Mouse (Mus musculus) left cerebral cortex, postnatal 36 days (tissue): ENCODE data around the gene Zfp91. TPM values are rescaled to one million over a fixed set of nuclear protein-coding genes. Genes with fewer than 3 reads are reported as not detected.
"Not testable (repeated sequence)": the region's sequence is repeated elsewhere in the genome, so short reads cannot be mapped to it uniquely, and the experiment has no call there.

Experiments used
- DNase-seq, 2 experiments: peaks; one replicate each; pipeline ENCODE4 v3.0.0; 2021 to 2022; ENCODE audit warnings: low spot score in 2 of 2, mixed read lengths in 1 of 2
- intact Hi-C: fragments of 180-260 bp; cut with DNase I; formaldehyde crosslinking; loops from one replicate; pipeline ENCODE4 v1.15.1; 2025
- total RNA-seq, 2 experiments: library from RNA; stranded (reverse); gene quantifications; 2 replicates each; pipeline ENCODE4 v1.2.3; 2021

Gene Zfp91
- total RNA-seq, 2 experiments from 2014 or later: 94.2 to 95.2 TPM

DNA sequence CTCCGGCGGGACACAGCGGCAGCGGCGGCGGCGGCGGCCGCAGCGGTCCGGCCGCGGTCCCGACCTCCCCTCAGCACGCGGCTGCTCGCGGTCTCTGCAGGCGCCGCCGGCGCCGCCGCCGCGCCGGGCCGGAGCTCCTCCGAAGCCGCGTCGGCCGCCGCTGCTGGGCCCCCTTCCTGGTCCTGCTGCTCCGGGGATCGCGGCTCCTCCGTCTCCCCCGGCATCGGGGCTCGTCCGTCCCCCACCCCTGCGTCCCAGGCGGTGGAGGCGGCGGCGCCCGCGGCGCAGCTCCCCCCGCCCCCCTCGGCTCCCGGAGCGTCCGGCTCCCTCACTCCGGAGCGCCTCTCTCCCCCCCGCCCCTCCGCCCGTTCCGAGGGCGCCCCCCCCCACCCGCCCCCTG lies 816 bp downstream of the Zfp91 start:
- DNase-seq: no peak
- intact Hi-C loops: loop anchor here (2.0 to 5.0 kb wide), 5 partner anchors 33 to 783 kb away; partner anchors contain the start of gene Dtx4

- intact Hi-C loops: loop anchor here (2.0 to 5.0 kb wide), 5 partner anchors 32 to 782 kb away; partner anchors contain the start of gene Dtx4
Measured at GRCm38 (mm10) chr19:12794056-12795044, 1.6 kb downstream of the Zfp91 start.

DNA sequence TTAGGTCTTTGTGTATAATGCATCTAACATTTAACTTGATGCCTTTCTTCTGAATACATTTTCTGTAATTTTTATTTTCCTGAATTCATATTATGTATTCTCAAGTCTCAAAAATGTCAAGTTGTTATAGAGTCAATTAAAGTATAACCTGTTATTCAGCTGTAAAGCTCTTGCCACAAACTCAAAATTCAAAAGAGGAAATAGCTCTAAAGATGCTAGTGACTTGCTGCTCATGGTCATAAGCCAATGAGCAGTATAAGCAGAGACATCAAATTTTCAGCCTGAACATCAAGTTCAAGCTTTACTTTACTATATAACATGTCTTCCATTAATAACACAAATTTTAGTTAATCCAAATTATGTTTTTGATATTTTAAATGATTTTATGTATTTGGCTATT lies 3.6 kb downstream of the Zfp91 start:
- intact Hi-C loops: no loop called here
- DNase-seq: no peak

More at GRCm38 (mm10) chr19:12794056-12795044, 1.6 kb downstream of the Zfp91 start:
- DNase-seq: peak; percentile 94

DNA sequence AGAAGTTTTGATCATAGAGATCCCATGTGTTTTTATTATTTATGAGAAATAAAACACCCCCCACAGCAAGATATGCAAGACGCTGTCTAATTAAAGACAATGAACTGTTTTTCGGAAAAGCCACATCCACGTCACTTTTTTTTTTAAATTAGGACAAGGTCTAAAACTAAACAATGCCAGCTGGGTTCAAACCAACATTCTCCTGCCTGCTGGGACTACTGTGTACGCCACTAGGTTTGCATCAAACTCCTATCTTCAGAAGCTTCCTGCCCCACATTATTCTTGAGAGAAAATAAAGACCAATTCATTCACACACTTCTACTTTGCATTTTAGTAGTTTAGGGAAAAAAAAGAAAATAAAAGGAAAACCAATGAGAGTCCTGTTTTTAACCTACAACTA lies 8.2 kb downstream of the Zfp91 start:
- intact Hi-C loops: no loop called here
- no peak for DNase-seq

GRCm38 (mm10) chr19:12786803-12787395 lies 9.0 kb downstream of the Zfp91 start:
- intact Hi-C loops: no loop called here
- DNase-seq: no peak

- DNase-seq: no peak
- intact Hi-C loops: no loop called here
Measured at GRCm38 (mm10) chr19:12780437-12780836, 15.5 kb downstream of the Zfp91 start.

DNA sequence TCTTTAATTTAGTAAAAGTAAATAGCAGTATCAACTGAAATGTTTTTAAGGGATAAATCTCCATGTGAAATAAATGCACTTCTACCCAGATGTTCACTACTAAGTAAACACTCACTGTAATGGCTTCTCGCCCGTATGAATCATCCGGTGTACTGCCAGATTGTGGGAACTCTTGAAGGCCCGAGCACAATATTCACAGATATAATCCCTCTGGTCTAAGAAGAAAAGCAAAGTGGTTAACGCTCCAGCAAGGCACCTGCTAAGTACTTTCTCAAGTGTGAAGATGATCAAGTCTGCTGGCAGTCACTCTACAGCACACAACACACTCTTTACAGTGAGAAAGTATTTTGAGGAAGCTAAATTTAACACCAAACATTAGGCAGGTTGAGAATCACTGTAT lies 25.0 kb downstream of the Zfp91 start:
- intact Hi-C loops: no loop called here
- no peak for DNase-seq

- DNase-seq: no peak
- intact Hi-C loops: no loop called here
Measured at GRCm38 (mm10) chr19:12765308-12765707, 30.6 kb downstream of the Zfp91 start, which contains the start of gene Cntf. Cntf (minus strand) TSS chr19:12765632.

- no peak for DNase-seq
- intact Hi-C loops: loop anchor here (5.0 kb wide), 1 partner anchor 35 kb away; the partner anchor contains the start of genes Lpxn and Zfp91
Measured at GRCm38 (mm10) chr19:12762212-12763130, 33.5 kb downstream of the Zfp91 start.

DNA sequence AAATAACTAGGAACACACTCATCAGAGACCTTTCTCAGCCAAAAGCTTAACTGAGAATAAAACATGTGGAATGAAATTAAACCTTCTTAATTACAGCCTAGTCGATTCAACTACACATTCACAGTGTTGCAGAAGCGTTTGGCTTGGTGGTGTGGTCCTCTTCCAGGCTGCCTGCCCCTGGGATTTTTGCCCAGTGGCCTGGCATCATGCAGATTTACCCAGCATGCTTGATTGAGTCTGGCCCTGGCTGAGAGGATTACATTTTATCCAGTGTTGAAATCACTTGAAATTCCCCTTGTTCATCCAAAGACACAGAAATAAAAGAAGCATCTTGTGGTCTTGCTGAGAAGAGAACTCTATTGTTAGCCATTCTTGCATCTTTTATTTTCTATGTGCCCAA lies 36.3 kb downstream of the Zfp91 start:
- intact Hi-C loops: loop anchor here (5.0 kb wide), 1 partner anchor 38 kb away; the partner anchor contains the start of genes Lpxn and Zfp91
- peak in 1 of 2 experiments; percentile 21 for DNase-seq

DNA sequence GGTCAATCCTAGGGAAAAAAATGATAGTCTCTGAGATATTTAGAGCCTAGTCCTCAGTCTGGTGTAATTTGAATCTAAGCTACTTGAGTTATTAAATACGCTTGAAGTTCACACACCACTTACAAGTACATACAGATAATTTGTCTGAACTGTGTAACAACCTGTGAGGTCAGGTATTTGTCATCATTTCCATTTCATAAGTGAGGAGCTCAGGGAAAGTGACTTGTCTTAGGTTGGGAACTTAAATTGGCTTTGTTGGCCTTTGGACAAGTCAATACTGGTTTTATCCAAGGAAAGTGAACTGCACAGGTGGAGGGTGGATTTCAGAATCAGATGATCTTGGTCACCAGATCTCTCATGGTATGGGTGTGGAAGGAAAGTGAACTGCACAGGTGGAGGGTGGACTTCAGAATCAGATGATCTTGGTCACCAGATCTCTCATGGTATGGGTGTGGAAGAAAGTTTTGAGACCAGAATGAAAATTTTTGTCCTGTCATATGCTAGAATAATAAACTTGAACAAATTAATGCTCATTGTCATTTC lies 36.9 kb downstream of the Zfp91 start:
- intact Hi-C loops: no loop called here
- no peak for DNase-seq

DNA sequence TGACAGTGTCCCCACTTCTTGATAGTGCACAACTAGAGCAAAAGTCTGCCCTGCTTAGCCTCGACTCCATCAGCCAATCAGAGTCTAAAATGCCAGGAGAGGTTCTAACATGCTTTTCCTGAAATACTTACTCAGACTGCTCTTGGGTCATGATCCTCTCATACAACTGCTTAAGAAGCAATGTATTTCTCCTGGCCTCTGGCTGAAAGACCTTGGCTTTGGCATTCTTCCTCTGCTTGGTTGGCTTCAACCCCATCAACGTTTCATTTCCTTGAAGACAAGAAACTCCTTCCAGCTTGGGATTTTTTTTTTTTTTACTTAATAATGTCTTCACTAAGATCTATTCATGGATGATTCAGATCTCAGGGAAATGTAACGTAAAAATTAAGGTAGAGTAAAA lies 39.6 kb downstream of the Zfp91 start:
- intact Hi-C loops: no loop called here
- no peak for DNase-seq

GRCm38 (mm10) chr19:12731950-12732349 lies 64.0 kb downstream of the Zfp91 start:
- intact Hi-C loops: no loop called here
- no peak for DNase-seq

GRCm38 (mm10) chr19:12731036-12731435 lies 64.9 kb downstream of the Zfp91 start:
- intact Hi-C loops: no loop called here

DNA sequence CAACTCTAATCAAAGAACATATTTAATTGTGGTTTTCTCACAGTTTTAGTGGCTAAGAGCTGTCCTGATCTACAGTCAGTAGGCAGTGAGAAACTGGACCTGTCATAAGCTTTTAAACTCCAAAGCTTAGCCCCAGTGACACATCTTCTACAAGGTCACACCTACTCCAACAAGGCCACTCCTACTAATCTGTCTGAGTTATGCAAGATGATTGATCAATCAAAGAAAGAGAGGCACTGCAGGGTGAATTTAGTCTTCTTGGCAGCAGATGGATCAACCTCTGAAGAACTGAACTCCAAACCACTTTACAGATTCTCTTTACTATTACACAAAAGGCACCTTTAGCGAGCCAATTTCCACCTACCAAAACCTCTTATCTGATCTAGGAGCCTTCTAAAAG lies 70.1 kb downstream of the Zfp91 start:
- no peak for DNase-seq
- intact Hi-C loops: no loop called here

More at GRCm38 (mm10) chr19:12731036-12731435, 64.9 kb downstream of the Zfp91 start:
- no peak for DNase-seq

DNA sequence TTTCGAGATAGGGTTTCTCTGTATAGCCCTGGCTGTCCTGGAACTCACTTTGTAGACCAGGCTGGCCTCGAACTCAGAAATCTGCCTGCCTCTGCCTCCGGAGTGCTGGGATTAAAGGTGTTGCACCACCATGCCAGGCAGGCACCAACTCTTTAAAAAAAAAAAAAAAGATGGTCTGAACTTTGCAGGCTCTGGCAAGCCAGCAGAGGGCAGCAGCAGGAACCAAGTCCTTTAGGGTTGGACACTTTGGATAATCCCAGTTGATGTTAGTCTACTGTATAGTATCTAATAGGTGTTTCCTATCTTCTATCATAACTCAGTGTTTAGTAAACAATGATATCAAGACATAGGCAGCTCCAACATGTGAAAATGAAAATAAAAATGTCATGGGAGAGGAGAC lies 73.6 kb downstream of the Zfp91 start:
- intact Hi-C loops: loop anchor here (5.0 kb wide), 1 partner anchor 75 kb away; the partner anchor contains the start of genes Lpxn and Zfp91
- DNase-seq: no peak

DNA sequence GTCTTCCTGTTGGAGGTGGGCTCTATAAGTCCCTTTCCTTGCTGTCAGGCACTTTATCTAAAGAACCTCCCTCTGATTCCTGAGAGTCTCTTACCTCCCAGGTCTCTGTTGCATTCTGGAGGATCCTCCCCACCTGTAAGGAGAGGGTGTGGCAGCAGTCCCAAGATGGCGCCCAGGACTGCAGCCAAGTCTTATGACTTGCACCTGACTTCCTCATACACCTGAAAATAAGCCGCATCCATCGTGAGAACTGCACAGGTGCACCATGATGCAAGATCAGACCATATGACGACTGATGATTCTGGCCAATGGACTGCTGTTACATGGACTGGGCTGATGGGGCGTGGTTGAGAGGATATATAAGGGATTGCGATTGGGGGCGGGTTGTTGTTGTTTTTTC lies 74.3 kb downstream of the Zfp91 start:
- intact Hi-C loops: loop anchor here (5.0 kb wide), 1 partner anchor 76 kb away; the partner anchor contains the start of genes Lpxn and Zfp91
- not testable (repeated sequence) for DNase-seq

- intact Hi-C loops: loop anchor here (5.0 kb wide), 1 partner anchor 76 kb away; the partner anchor contains the start of genes Lpxn and Zfp91
- DNase-seq: not testable (repeated sequence)
Measured at GRCm38 (mm10) chr19:12720919-12721318, 75.0 kb downstream of the Zfp91 start.

DNA sequence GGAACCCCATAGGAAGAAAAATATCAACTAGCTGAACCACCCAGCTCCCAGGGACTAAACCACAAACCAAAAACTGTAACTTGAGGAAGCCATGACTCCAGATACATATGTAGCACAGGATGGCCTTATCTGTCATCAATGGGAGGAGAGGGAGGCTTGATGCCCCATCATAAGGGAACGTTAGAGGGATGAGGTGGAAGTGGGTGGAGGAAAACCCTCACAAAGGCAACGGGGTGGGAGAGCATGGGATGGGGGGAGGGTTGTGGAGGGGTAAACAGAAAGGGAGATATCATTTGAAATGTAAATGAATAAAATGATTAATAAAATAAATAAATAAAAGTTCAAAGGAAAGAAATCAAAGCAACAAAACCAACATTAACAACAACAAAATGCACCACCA lies 75.5 kb downstream of the Zfp91 start:
- no peak for DNase-seq
- intact Hi-C loops: loop anchor here (5.0 kb wide), 1 partner anchor 77 kb away; the partner anchor contains the start of genes Lpxn and Zfp91
